Mouse (Mus musculus): ENCODE results near the gene Spg11.
A peak's percentile ranks its signal among the peaks of the same experiment; 100 is the strongest.

The Spg11 gene

GRCm38 (mm10) chr2:122117961-122118958 lies at the start of gene Spg11:
TSS of gene Spg11 (minus strand) at chr2:122118386.
- DNase-seq (ENCODE audit: low spot score in 2 of 2) = peak; percentile 97

DNA sequence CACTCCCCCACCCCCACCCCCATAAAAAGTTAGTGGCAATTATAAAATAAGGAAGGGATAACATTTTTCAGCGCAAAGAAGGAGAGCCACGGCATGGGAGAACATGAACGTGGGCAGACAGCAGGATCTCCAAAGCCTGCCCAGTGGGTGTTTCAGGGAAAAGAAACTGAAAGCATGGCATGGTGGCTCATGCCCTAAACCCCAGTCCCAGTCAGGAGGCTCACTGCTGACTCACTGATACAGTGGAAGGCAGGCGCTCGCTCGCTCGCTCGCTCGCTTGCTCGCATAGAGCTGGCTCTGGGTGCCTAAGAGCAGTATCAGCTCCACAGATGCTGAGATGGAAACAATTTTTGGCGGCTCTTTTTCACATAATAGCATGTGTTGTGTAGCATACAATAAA lies 46.1 kb upstream of the Spg11 start:
- DNase-seq (ENCODE audit: low spot score in 2 of 2) = no peak

- DNase-seq (ENCODE audit: low spot score in 2 of 2) = no peak
These were observed 45.4 kb upstream of the Spg11 start for GRCm38 (mm10) chr2:122163430-122164195.

- no peak for DNase-seq (ENCODE audit: low spot score in 2 of 2)
These were observed 44.3 kb upstream of the Spg11 start for GRCm38 (mm10) chr2:122162529-122162928.

DNA sequence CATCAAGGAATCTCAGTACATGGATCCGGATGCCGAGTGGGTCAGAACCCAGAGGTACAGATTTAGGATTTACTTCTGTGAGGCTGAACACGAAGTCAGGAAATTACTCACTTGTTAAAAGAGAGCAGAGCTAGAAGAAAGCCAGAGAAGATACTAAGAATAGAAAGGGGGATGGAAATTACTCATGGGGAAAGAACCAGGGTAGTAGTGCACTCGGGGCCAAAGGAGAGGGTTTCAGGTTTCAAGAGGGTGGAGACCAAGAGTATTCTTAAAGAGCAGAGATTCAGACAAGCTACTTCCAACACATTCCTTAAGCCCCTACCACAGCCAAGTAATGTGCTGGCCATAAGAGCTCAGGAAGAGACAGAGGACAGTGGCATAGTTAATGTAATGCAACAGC lies 43.4 kb upstream of the Spg11 start:
- no peak for DNase-seq (ENCODE audit: low spot score in 2 of 2)

- peak; percentile 66 to 82 for DNase-seq (ENCODE audit: low spot score in 2 of 2)
These were observed 42.5 kb upstream of the Spg11 start, which contains the start of gene Trim69 for GRCm38 (mm10) chr2:122160680-122161079. TSS of gene Trim69 (plus strand) at chr2:122160700.

- no peak for DNase-seq (ENCODE audit: low spot score in 2 of 2)
These were observed 41.5 kb upstream of the Spg11 start for GRCm38 (mm10) chr2:122159667-122160066.

DNA sequence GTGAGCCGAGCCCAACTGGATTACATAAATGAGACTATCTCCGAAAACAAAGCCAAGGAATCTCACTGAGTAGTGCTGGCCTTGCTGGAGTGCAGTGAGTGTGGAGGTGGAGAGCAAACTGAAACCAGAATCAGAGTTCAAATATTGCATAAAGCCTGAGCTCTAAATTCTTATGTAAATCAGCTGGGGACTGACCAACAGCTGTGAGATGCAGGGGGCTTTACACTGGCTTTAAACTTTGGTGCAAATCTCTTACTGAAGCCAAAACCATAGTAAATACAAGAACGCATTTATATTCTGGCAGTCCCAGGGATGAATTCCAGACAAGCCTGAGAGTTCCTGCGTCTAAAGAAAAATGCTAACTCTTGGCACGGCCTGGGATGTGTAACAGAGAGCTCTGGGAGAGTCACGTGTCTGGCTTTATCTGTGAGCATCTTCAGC lies 40.2 kb upstream of the Spg11 start:
- DNase-seq (ENCODE audit: low spot score in 2 of 2) = no peak

DNA sequence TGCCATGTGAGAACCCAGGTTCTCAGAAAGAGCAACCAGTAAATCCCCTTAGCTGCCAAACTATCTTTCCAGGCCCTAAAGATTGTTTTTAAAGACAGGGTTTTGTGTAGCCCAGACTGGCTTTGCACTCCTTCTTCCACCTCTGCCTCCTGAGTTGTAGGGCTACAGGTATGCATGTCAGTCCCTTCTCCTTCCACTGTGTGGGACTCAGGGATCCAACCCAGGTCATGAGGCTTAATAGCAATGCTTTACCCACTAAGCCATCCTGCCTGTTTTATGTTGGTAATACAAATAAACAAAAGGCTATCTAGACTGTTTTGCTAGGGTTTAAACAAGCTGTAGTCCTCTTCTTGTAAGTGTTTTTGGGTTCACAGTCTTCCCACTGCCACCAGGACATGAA lies 39.4 kb upstream of the Spg11 start:
- DNase-seq (ENCODE audit: low spot score in 2 of 2) = no peak

DNA sequence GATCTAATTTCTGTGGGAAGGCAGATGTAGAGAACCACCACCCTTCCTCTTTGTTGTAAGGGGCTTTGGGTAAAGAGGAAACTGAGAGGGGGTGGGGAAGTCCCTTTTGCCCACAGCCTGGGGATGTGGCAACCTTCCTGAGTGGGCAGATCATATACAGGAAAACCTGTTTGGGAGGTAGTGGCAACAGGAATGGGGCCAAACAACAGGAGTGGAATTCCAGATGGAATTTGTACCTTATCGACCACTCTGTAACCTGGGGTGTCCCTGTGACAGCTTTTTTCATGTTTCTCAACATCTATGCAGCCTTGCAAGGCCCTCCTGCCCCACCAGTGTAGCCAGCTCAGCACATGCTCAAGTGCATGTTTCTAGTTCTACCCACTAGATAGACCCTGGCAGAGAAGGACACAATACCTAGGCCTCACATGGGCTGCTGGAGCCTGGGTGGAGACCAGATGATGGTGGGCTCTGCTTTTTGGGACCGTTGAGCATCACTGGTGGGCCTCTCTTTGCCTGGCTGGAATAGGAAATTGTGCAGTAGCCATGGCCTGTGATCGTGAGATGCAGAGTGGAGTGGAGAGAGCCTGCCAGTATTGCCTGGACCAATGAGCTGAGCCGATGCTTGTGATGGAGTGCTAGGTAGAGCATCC lies 38.0 kb upstream of the Spg11 start:
- DNase-seq (ENCODE audit: low spot score in 2 of 2) = no peak

DNA sequence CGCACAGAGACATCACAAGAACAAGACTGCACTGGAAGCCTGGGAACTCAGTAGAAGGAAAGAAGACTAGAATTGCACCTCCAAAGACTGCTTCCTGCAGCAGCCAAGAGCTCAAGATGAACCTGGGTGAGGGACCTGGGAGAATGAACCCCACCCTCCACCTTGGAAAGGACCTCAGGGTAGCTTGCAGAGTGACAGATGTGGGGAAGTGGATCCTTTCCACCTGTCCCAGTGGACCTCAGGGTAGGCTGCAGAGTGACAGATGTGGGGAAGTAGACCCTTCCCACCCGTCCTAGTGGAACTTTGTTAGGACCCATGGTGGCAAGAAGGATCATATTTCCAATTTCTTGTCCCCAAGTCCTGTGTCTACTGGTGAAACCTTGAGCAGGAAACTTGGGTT lies 37.1 kb upstream of the Spg11 start:
- no peak for DNase-seq (ENCODE audit: low spot score in 2 of 2)

DNA sequence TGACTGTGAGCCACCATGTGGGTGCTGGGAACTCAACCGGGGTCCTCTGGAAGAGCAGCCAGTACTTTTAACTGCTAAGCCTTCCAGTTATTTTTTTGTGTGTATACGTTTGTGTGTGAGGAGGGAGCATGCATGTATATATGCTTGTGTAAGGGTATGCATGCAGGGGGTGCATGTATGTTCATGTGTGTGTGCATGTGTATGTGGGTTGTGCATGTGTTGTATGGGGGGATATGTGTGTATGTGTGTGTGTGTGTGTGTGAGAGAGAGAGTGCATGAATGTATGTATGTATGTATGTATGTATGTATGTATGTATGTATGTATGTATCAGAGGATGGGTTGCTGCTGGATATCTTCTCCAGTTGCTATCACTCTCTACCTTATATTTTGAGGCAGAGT lies 36.3 kb upstream of the Spg11 start:
- DNase-seq (ENCODE audit: low spot score in 2 of 2) = no peak

DNA sequence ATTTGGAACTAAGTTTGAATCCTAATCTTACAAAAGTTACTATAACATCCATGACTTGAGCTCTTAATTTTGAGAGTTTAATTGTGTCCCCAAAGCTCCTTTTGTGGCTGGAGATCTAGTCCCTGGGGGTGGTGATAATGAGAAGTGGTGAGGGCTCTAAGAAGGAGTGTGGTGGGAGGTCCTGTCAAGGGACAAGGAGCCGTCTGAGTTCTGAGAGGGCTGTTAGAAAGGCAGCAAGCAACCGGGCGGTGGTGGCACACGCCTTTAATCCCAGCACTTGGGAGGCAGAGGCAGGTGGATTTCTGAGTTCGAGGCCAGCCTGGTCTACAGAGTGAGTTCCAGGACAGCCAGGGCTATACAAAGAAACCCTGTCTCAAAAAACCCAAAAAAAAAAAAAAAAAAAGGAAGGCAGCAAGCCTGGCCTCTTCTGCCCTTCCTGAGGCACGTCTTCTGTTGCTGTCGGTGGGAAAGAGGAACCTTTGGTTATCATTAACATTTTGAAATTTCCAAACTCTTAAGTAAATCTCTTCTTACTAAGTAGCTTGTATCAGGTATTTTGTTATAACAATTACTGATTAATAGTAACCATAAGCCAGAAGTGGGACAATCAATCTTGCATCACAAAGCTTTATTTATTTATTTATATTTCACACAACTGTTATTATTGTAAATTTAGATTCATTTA lies 35.6 kb upstream of the Spg11 start:
- no peak for DNase-seq (ENCODE audit: low spot score in 2 of 2)

GRCm38 (mm10) chr2:122152850-122153249 lies 34.7 kb upstream of the Spg11 start:
- no peak for DNase-seq (ENCODE audit: low spot score in 2 of 2)

DNA sequence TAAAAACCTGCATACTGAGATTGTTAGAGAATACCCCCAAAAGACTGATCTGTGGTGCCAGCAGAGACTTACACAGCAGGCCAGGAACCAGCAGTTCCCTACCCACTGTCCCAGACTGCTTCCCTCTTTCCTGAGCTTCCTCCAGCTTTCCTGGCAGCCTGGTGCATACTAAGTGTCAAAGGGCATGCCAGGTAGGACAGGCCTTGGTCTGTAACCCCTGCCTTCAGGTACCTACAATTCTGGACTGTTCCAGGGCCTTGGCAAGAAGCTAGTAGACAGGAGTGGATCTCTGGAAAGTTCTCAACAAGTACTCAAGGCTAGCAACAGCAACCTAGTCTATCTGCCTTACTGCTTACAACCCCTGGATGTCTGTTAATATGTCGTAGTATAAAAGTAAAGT lies 33.0 kb upstream of the Spg11 start:
- no peak for DNase-seq (ENCODE audit: low spot score in 2 of 2)

- DNase-seq (ENCODE audit: low spot score in 2 of 2) = no peak
These were observed 31.5 kb upstream of the Spg11 start for GRCm38 (mm10) chr2:122149716-122150115.

- DNase-seq (ENCODE audit: low spot score in 2 of 2) = no peak
These were observed 31.1 kb upstream of the Spg11 start for GRCm38 (mm10) chr2:122149316-122149715.

DNA sequence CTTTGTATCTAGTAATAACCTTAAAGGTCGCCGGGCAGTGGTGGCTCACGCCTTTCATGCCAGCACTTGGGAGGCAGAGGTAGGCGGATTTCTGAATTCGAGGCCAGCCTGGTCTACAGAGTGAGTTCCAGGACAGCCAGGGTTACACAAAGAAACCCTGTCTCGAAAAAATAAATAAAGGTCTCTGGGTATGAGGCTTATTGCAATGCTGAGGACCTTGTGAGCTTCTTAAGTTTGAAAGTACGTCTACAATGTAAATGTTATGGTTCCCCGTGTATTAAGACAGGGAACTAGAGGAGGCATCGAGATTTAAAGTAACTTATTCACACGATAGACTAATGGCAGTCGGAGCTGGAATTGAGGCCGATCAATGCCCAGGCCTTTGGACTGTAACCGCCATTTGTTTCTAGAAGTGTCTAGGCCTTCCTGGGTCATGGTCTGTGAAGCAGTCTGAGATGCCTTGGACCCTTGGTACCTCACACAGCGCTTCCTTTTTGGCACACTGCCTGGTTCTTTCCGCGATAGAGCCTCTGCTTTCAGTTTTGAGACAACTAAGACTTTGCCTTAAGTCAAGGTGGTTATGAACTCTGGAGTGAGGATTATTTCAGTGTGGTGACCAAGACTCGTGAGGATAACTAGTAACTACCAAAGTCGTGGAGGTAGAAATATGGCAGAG lies 30.2 kb upstream of the Spg11 start:
- DNase-seq (ENCODE audit: low spot score in 2 of 2) = peak in 1 of 2 experiments; percentile 33

DNA sequence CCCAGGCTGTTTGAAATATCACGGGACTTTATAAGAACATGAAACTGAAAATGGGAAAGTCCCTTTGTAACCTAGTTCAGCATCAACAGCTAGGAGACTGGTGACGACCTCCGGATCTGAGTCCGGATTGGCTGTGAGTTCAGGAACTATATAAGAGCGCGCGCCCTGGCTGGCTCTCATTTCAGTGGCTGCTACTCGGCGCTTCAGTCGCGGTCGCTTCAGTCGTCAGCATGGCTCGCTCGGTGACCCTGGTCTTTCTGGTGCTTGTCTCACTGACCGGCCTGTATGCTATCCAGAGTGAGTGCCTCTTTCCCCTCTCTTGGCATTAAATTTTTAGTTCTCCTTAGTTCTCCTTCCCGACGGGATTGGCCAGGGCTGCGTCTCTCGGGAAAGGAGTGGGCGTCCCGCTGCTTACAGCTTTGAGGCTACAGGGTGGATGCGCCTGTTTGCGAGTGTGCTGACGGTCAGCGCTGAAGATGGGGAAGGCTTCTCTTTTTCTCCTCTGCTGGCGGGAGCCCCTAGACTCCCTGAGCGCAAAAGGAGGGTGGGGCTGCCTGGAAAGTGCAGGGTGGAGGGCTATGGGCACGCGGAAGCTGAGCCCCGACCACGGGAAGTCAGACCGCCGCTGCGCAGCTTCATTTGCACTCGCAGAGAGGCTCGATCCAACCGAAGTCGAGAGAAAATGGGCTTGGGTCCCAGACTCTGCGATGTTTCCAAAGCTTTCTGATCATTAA lies 29.5 kb upstream of the Spg11 start, which contains the start of gene B2m:
B2m (plus strand) TSS at position 179 of the 734 bp plus-strand sequence.
- DNase-seq (ENCODE audit: low spot score in 2 of 2) = peak; percentile 89 to 93

DNA sequence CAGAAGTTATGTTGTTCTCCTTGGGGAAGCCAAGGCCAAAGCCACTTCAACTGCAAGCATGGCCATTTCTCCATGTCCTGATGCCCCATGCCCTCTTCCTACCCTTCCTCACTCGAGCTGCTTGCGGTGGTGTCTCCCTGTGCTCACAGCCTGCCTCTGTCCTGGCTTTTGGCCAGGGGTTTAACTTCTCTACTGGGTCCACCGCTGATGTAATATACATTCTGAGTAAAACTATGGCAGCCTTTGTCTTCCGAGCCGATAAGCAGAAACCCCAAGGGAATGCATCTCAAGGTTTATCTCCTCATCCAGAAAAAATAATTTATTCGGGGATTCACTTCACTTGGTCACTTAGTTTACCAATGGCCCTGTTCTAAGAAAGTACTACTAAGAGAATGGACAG lies 28.5 kb upstream of the Spg11 start:
- DNase-seq (ENCODE audit: low spot score in 2 of 2) = no peak

All from urinary bladder, postnatal 4 days (tissue).